Mouse (Mus musculus) CH12.LX (cell line): ENCODE results near the gene Timp2. TPM values are rescaled to one million over a fixed set of nuclear protein-coding genes. Genes with fewer than 3 reads are reported as not detected.

Source experiments
- DNase-seq: peaks from one replicate; pipeline ENCODE4 v3.0.0-alpha.2; 2013; ENCODE audit errors: extremely low read depth
- H3K27ac ChIP-seq: 2 replicates; pipeline ENCODE4 v1.5.1; 2012; ENCODE audit warnings: low read depth, mild to moderate bottlenecking, control low read depth, moderate library complexity; ENCODE audit not compliant: insufficient read depth
- H3K27me3 ChIP-seq: replicated peaks from 2 replicates; pipeline ENCODE3; 2012; ENCODE audit warnings: inconsistent platforms
- H3K36me3 ChIP-seq, 2 experiments: replicated peaks in 1 of 2; 2 replicates each; pipeline versions ENCODE3 to v1.6.1; 2012; ENCODE audit warnings: inconsistent platforms in 1 of 2, low read length in 1 of 2, mild to moderate bottlenecking in 1 of 2, mixed read lengths in 1 of 2, moderate library complexity in 1 of 2; ENCODE audit not compliant: control insufficient read depth in 1 of 2, insufficient read depth in 1 of 2
- H3K4me1 ChIP-seq, 2 experiments: 2 replicates each; pipeline ENCODE4 v1.6.1; 2012; ENCODE audit warnings: inconsistent platforms in 1 of 2, moderate library complexity in 1 of 2; ENCODE audit not compliant: insufficient read depth in 2 of 2, control insufficient read depth in 1 of 2
- H3K4me2 ChIP-seq: 2 replicates; pipeline ENCODE4 v1.6.1; 2012; ENCODE audit warnings: low read depth, mild to moderate bottlenecking, control low read depth; ENCODE audit not compliant: poor library complexity, insufficient read depth, severe bottlenecking
- H3K4me3 ChIP-seq, 3 experiments: fragments of 150-350 bp in 1 of 3; sonication (generic) in 1 of 3; replicated peaks in 1 of 3; 2 replicates each; pipeline versions ENCODE3 to v1.5.1; 2011 to 2012; ENCODE audit warnings: low read depth in 2 of 3, low read length in 2 of 3, mild to moderate bottlenecking in 2 of 3, moderate library complexity in 2 of 3, control low read depth in 1 of 3, improper control_type of control experiment in 1 of 3, inconsistent platforms in 1 of 3, mixed read lengths in 1 of 3; ENCODE audit not compliant: poor library complexity in 1 of 3
- H3K79me2 ChIP-seq: replicated peaks from 2 replicates; pipeline ENCODE4 v1.6.1; 2012; ENCODE audit warnings: mild to moderate bottlenecking, moderate library complexity; ENCODE audit not compliant: control insufficient read depth, poor library complexity, insufficient read depth, severe bottlenecking; ENCODE audit errors: extremely low read depth
- H3K9ac ChIP-seq: 2 replicates; pipeline ENCODE4 v1.6.1; 2012; ENCODE audit warnings: low read depth, mild to moderate bottlenecking, control low read depth, moderate library complexity; ENCODE audit not compliant: insufficient read depth
- H3K9me3 ChIP-seq: replicated peaks from 2 replicates; pipeline ENCODE3; 2012; ENCODE audit warnings: low read length, inconsistent platforms, mixed read lengths
- BHLHE40 ChIP-seq: IDR thresholded peaks from 2 replicates; pipeline ENCODE4 v1.6.1; 2011; ENCODE audit warnings: mild to moderate bottlenecking, low read depth, low read length, improper control_type of control experiment
- EP300 ChIP-seq: IDR thresholded peaks from 2 replicates; pipeline ENCODE4 v1.6.1; 2011; ENCODE audit warnings: low read length, improper control_type of control experiment
- IRF4 ChIP-seq: IDR thresholded peaks from 2 replicates; pipeline ENCODE4 v1.6.1; 2014; ENCODE audit warnings: low read depth, mild to moderate bottlenecking, inconsistent platforms, low read length, improper control_type of control experiment
- JUN ChIP-seq: IDR thresholded peaks from 2 replicates; pipeline ENCODE4 v1.6.1; 2011; ENCODE audit warnings: low read depth, mild to moderate bottlenecking, low read length, improper control_type of control experiment, moderate library complexity; ENCODE audit not compliant: insufficient read depth
- KAT2A ChIP-seq: IDR thresholded peaks from 2 replicates; pipeline ENCODE4 v1.6.1; 2012; ENCODE audit warnings: low read length, improper control_type of control experiment, inconsistent platforms; ENCODE audit not compliant: insufficient replicate concordance
- MAX ChIP-seq: IDR thresholded peaks from 2 replicates; pipeline ENCODE4 v1.6.1; 2011; ENCODE audit warnings: low read length, improper control_type of control experiment
- MAZ ChIP-seq: IDR thresholded peaks from 2 replicates; pipeline ENCODE4 v1.6.1; 2012; ENCODE audit warnings: low read depth, mild to moderate bottlenecking, inconsistent platforms, low read length, improper control_type of control experiment, moderate library complexity
- MEF2A ChIP-seq: IDR thresholded peaks from 2 replicates; pipeline ENCODE4 v1.6.1; 2014; ENCODE audit warnings: low read depth, mild to moderate bottlenecking, inconsistent platforms, low read length, improper control_type of control experiment, borderline replicate concordance
- MXI1 ChIP-seq: IDR thresholded peaks from 2 replicates; pipeline ENCODE4 v1.6.1; 2011; ENCODE audit warnings: mild to moderate bottlenecking, low read depth, low read length, improper control_type of control experiment
- NELFE ChIP-seq: IDR thresholded peaks from 2 replicates; pipeline ENCODE4 v1.6.1; 2011; ENCODE audit warnings: low read depth, low read length, improper control_type of control experiment
- NRF1 ChIP-seq: IDR thresholded peaks from 2 replicates; pipeline ENCODE4 v1.6.1; 2014; ENCODE audit warnings: low read depth, mild to moderate bottlenecking, inconsistent platforms, low read length, improper control_type of control experiment, moderate library complexity
- POLR2A ChIP-seq: IDR thresholded peaks from 2 replicates; pipeline ENCODE4 v1.6.1; 2011; ENCODE audit warnings: low read depth, mild to moderate bottlenecking, improper control_type of control experiment, low read length
- SIN3A ChIP-seq: IDR thresholded peaks from 2 replicates; pipeline ENCODE4 v1.6.1; 2012; ENCODE audit warnings: low read length, improper control_type of control experiment, inconsistent platforms
- USF1 ChIP-seq: IDR thresholded peaks from 2 replicates; pipeline ENCODE4 v1.6.1; 2014; ENCODE audit warnings: low read depth, mild to moderate bottlenecking, inconsistent platforms, low read length, improper control_type of control experiment
- ZC3H11A ChIP-seq: IDR thresholded peaks from 2 replicates; pipeline ENCODE4 v1.6.1; 2012; ENCODE audit warnings: low read depth, mild to moderate bottlenecking, inconsistent platforms, low read length, improper control_type of control experiment
- dilution Hi-C: fragments of 300-500 bp; cut with MboI; formaldehyde crosslinking; loops from 2 replicates; pipeline ENCODE4 v1.14.3; 2020; ENCODE audit warnings: low sequenced_read_pairs; ENCODE audit not compliant: extremely low pct_unique_long_range_greater_than_20kb, extremely low pct_ligation_motif_present
- in situ Hi-C: fragments of 300-500 bp; cut with MboI; formaldehyde crosslinking; loops from 3 replicates; pipeline ENCODE4 v1.14.3; 2019; ENCODE audit warnings: low sequenced_read_pairs, low pct_ligation_motif_present, low pct_unique_long_range_greater_than_20kb, mixed read lengths
- polyA plus RNA-seq: library from polyadenylated mRNA; unstranded; fragments of >175 nt; gene quantifications from 2 replicates; pipeline ENCODE4 v1.2.1, GENCODE M21; 2012; ENCODE audit warnings: low read depth; ENCODE audit not compliant: insufficient read length
- total RNA-seq, 2 experiments: library from RNA; depleted of rRNA; stranded (reverse); fragments of 300-350 nt in 1 of 2; fragments of >200 nt in 1 of 2; gene quantifications; 2 replicates each; pipeline ENCODE4 v1.2.3; 2012 to 2014

The Timp2 gene
- total and polyA plus RNA-seq, 3 experiments, result 0.34 TPM; not detected in 2

GRCm38 (mm10) chr11:118326991-118327971 is 28.3 kb downstream of the Timp2 start:
- H3K9me3 ChIP-seq, result peaks cover 6% of the 10 kb centered on the region
- H3K36me3 ChIP-seq, result no peaks in the 10 kb centered on the region
- H3K79me2 ChIP-seq, result no peaks in the 10 kb centered on the region
- TF ChIP-seq KAT2A, result no peak
- TF ChIP-seq BHLHE40, result no peak
- no peak for TF ChIP-seq MAZ
- TF ChIP-seq IRF4, result no peak
- TF ChIP-seq MAX, result no peak
- no peak for TF ChIP-seq ZC3H11A
- no peak for TF ChIP-seq MXI1
- TF ChIP-seq JUN, result no peak
- no peak for TF ChIP-seq MEF2A
- no peak for TF ChIP-seq POLR2A
- no peak for TF ChIP-seq NRF1
- no peak overlapping the region for H3K4me3 ChIP-seq
- H3K27ac ChIP-seq, result no peak overlapping the region
- no peak overlapping the region for H3K9ac ChIP-seq
- DNase-seq, result no peak
- no peak overlapping the region for H3K4me2 ChIP-seq
- H3K27me3 ChIP-seq, result peaks cover 83% of the 10 kb centered on the region
- in situ Hi-C loops (loop anchor here (5.0 kb wide), 1 partner anchor 50 kb away; no protein-coding TSS in a partner anchor), dilution Hi-C loops (no loop called here)
- H3K4me1 ChIP-seq, result no peaks in the 10 kb centered on the region

- peaks cover 83% of the 10 kb centered on the region for H3K27me3 ChIP-seq
- no peaks in the 10 kb centered on the region for H3K4me1 ChIP-seq
- H3K4me3 ChIP-seq, result no peak overlapping the region
- H3K79me2 ChIP-seq, result no peaks in the 10 kb centered on the region
- no peak overlapping the region for H3K4me2 ChIP-seq
- no peak overlapping the region for H3K9ac ChIP-seq
- TF ChIP-seq EP300 (no peak), NRF1 (no peak), MXI1 (no peak), MAX (no peak), SIN3A (no peak), NELFE (no peak), KAT2A (no peak), USF1 (no peak)
- H3K36me3 ChIP-seq, result no peaks in the 10 kb centered on the region
- dilution Hi-C loops (no loop called here), in situ Hi-C loops (loop anchor here (5.0 kb wide), 1 partner anchor 51 kb away; no protein-coding TSS in a partner anchor)
- peaks cover 6% of the 10 kb centered on the region for H3K9me3 ChIP-seq
- H3K27ac ChIP-seq, result no peak overlapping the region
- DNase-seq, result no peak
Observed at GRCm38 (mm10) chr11:118326491-118326890, 29.0 kb downstream of the Timp2 start.
